Mouse (Mus musculus): ENCODE measurements around the gene Slc39a11. TPM values are rescaled to one million over a fixed set of nuclear protein-coding genes. Genes with fewer than 3 reads are reported as not detected.
A peak's percentile ranks its signal among the peaks of the same experiment; 100 is the strongest.

Slc39a11 gene
- polyA plus RNA-seq, 1 experiment from 2014 or later, result 33.9 TPM

DNA sequence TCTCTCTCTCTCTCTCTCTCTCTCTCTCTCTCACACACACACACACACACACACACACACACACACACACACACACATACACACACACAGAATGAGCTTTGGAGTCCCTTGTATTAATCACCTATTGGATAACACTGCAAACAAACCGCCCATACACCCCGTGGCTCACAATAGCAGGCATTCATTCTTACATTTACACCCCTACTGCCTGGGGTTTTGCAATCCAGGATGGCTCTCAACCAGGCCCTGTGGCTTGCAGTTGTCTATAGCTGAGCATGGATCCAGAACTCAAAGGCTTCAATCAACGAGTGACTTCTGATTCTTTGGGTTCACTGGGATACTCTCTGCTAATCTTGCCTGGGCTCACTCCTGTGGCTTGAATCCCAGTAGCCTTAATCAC, 424.1 kb downstream of the Slc39a11 start:
- H3K9ac ChIP-seq, result no peak overlapping the region
- 66% methylated on average over 3 of the region's 3 CpGs for WGBS
- peaks cover 36% of the 10 kb centered on the region for H3K27me3 ChIP-seq (replicated peaks)
- peaks cover 13% of the 10 kb centered on the region for H3K4me1 ChIP-seq
- ATAC-seq (replicated peaks), result no peak
- H3K36me3 ChIP-seq (replicated peaks), result no peaks in the 10 kb centered on the region
- H3K27ac ChIP-seq, result no peak overlapping the region
- no peak overlapping the region for H3K4me3 ChIP-seq
- H3K9me3 ChIP-seq, result no peaks in the 10 kb centered on the region
- no peak overlapping the region for H3K4me2 ChIP-seq

DNA sequence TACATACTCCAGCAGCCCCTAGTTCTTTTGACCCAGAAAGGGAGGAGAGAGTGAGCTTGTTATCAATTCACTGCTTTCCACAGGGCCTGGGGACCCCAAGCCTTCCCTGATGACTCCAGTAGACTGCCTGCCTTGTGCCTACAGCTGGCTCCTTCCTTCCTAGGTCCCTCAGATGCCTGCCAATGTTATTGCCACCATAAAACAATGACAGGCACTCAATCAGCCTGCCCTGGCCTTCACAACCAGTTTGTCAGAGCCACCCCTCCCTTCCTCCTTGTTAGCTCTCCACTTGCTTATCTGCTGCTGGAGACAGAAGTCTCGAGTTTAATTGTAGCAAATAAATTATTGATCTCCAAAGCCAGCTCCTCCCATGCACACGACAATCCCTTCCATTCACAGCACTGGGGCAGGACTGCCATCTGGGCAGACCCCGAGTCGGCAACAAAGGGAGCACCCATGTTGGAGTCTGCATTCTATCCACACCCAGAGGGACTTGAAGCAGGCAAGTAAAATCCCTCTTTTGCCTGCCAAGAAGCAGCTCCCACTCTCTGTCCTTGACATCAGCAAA, 426.0 kb downstream of the Slc39a11 start:
- no peak overlapping the region for H3K9ac ChIP-seq
- H3K4me3 ChIP-seq, result no peak overlapping the region
- ATAC-seq (replicated peaks), result no peak
- H3K27me3 ChIP-seq (replicated peaks), result peaks cover 39% of the 10 kb centered on the region
- 48% methylated on average over 4 of the region's 4 CpGs for WGBS
- no peak overlapping the region for H3K4me2 ChIP-seq
- H3K9me3 ChIP-seq, result no peaks in the 10 kb centered on the region
- H3K27ac ChIP-seq, result no peak overlapping the region
- peaks cover 8% of the 10 kb centered on the region; the same call in 1 of the 2 replicates for H3K4me1 ChIP-seq
- no peaks in the 10 kb centered on the region for H3K36me3 ChIP-seq (replicated peaks)

DNA sequence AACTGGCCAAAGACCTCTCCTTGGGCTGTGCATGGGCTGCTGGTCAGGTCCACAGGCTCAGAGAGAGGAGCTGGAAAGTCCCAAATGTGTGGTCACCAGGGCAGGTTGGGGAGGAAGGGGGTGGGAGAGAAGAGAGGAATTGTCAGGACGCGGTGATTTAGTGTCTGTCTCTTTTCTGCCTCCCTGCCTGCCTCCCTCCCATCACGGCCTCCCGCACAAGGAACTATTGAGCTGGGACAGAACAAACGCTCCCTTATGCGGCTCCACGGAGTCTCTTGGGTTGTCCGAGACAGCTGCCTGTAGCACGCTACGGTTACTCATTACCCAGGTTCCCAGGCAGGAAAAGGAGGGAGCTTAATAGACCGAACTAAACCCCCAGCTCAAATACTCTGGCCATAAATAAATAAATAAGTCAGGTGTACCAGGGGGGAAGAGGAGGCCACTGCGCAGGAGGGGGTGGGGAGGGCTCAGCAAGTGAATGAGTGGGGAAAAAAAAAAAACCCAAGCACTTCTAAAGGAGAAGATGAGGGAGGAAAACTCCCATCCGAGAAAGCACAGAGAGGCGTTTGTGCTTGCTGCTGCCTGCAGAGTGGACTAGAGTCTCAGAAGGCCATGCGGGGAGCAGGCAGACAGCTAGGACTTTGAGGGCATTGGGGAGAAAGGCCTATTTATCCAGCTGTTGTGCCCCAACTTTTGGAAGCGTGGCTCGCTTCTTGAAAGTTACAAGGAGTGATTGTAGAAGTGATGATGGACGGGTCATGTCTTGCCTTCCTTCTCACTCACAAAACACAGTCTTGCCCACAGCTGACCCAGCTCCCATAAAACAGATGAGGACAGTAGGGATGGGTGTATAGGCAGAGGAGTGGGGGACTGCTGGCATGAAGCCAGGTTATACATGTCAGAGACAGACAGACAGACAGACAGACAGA, 428.3 kb downstream of the Slc39a11 start:
- Histone ChIP-seq H3K27me3 (replicated peaks) (peaks cover 41% of the 10 kb centered on the region), H3K9ac (no peak overlapping the region), H3K4me1 (peaks cover 8% of the 10 kb centered on the region; the same call in 1 of the 2 replicates), H3K9me3 (no peaks in the 10 kb centered on the region), H3K4me2 (peak overlapping the region; percentile 16; the same call in 1 of the 2 replicates), H3K36me3 (replicated peaks) (no peaks in the 10 kb centered on the region), H3K4me3 (no peak overlapping the region), H3K27ac (no peak overlapping the region)
- WGBS, result 26% methylated on average over 18 of the region's 18 CpGs
- peak; percentile 56; the same call in 1 of the 2 replicates for ATAC-seq (replicated peaks)

DNA sequence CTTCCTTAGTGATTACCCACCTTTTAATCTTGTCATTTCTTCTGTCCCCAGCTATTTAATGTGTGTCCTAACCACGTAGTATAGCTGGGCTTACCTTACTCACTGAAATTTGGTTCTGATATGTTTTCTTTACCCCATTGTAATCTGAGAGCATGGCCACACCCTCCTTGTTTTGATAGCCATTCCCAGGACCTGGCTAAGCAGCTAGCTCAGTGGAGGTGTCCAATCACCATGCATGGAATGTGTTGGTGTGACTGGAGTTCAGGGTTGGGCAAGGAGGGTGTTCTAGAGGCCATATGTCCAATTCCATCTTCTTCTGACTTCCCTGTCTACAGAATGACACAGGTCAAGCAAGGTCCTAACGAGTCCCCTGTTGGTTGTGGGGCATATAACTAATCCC, 429.2 kb downstream of the Slc39a11 start:
- H3K4me1 ChIP-seq, result peaks cover 8% of the 10 kb centered on the region; the same call in 1 of the 2 replicates
- WGBS, result 81% methylated on average over 2 of the region's 2 CpGs
- peaks cover 49% of the 10 kb centered on the region for H3K27me3 ChIP-seq (replicated peaks)
- no peak overlapping the region for H3K4me2 ChIP-seq
- H3K4me3 ChIP-seq, result no peak overlapping the region
- no peaks in the 10 kb centered on the region for H3K36me3 ChIP-seq (replicated peaks)
- no peaks in the 10 kb centered on the region for H3K9me3 ChIP-seq
- ATAC-seq (replicated peaks), result no peak
- no peak overlapping the region for H3K9ac ChIP-seq
- no peak overlapping the region for H3K27ac ChIP-seq

DNA sequence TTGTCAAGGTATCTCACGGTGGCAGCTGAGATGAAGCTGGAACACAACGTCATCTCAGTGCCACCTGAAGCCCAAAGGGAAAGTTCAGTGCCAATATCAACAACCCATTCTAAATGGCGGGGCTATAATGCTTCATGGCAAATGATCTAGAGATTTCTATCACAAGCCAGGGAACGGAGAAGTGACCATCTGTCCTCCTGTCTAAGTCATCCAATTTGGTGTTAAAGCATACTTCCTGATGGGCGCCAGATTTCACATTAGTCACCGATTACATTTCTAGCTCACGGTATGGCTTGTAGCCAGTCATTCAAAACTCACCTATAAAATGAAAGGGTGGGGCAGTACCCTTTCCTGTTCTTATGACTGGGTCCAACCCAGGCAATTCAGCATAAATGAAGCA, 435.1 kb downstream of the Slc39a11 start:
- no peak for ATAC-seq (replicated peaks)
- Histone ChIP-seq H3K4me1 (peaks cover 8% of the 10 kb centered on the region; the same call in 1 of the 2 replicates), H3K4me2 (no peak overlapping the region), H3K9me3 (no peaks in the 10 kb centered on the region), H3K4me3 (no peak overlapping the region), H3K36me3 (replicated peaks) (no peaks in the 10 kb centered on the region), H3K9ac (no peak overlapping the region), H3K27ac (no peak overlapping the region), H3K27me3 (replicated peaks) (peaks cover 59% of the 10 kb centered on the region)
- WGBS, result 86% methylated on average over 7 of the region's 7 CpGs

DNA sequence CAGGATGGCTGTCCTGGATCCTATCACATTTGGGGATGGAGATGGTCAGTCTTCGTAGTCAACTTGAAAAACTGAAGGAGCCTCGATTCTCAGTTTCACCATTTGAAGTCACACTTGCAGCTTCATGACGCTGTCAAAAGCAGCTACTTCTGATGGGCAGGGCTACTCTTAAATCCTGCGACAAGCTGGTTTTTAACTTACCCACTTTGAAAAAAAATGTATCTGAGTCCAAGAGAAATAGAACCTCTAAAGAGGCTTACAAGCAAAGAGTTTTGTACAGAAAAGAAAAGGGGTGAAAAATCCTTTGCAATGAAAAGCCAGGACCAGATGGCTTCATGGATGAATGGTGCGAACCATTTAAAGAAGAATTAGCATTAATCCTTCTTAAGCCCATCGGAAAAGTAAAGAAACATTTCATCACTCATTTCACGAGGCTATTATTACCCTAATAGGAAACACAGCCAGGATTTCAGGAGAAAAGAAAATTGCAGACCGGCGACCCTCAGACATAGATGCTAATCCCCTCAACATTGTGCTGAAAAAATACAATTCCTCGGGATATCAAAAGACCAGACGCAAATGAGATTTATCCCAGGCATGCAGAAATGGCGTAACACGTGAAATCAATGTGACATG, 437.4 kb downstream of the Slc39a11 start:
- H3K4me1 ChIP-seq, result peaks cover 8% of the 10 kb centered on the region; the same call in 1 of the 2 replicates
- no peaks in the 10 kb centered on the region for H3K9me3 ChIP-seq
- no peak for ATAC-seq (replicated peaks)
- H3K27ac ChIP-seq, result no peak overlapping the region
- no peak overlapping the region for H3K4me2 ChIP-seq
- no peaks in the 10 kb centered on the region for H3K36me3 ChIP-seq (replicated peaks)
- H3K4me3 ChIP-seq, result no peak overlapping the region
- 14% methylated on average over 13 of the region's 13 CpGs for WGBS
- H3K9ac ChIP-seq, result no peak overlapping the region
- peaks cover 64% of the 10 kb centered on the region for H3K27me3 ChIP-seq (replicated peaks)

DNA sequence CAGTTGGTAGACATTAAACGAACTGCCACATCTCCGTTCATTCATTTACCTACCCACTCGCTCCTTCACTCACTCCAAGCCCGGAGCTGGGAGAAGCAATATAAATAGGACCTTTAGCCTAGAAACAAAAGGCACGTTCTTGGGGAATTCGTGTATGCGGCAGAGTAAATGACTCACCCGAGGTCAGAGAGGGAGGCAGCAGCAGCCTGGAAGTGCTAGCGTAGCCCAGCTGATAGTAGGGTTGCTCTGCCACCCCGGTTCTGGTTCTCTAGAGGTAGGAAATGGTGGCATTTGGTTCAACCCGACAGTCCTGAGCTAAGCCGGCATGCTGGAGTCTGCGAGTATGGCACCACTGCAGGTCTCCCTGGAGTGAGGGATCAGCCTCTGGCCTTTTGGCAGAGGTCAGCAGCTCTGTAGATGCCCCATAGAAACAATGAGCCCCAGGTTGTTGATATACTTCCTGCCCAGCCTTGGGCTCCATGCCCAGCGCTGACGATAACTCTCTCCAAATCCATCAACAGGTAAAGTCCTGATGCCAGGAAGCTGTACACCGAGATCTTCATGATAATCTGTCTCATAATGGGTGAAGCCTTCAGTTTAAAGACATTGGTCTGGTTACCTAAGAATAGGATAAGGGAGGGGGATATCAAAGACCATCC, 440.5 kb downstream of the Slc39a11 start:
- peaks cover 59% of the 10 kb centered on the region for H3K27me3 ChIP-seq (replicated peaks)
- no peak overlapping the region for H3K4me3 ChIP-seq
- WGBS, result 87% methylated on average over 16 of the region's 16 CpGs
- no peaks in the 10 kb centered on the region for H3K9me3 ChIP-seq
- no peak for ATAC-seq (replicated peaks)
- no peaks in the 10 kb centered on the region for H3K36me3 ChIP-seq (replicated peaks)
- H3K27ac ChIP-seq, result no peak overlapping the region
- H3K9ac ChIP-seq, result no peak overlapping the region
- H3K4me1 ChIP-seq, result peaks cover 8% of the 10 kb centered on the region; the same call in 1 of the 2 replicates
- no peak overlapping the region for H3K4me2 ChIP-seq

DNA sequence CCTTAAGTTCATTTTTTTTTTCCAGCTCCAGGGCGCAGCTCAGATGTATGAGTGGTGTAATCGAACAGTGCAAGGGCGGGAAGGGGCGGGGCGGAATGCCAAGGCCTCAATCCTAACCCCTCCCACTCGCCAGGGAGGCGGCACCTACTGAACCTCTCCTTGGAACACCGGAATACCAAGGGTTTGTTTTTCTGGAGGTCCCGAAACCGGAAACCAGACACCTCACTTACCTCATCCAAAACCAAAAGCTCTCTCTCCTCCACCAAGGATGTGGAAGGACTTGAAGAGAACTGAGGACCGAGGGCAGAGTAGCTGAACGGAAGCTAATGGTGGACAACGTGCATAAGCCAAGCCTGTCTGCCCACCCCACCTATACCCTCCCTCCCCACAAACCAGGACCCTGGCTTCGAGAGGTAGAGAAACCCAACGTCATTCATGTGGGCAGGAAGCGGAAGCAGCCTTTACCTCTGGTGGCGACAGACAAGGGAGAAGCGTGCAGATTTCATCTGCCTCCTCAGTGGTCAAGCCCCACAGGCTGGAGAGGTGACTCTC, 441.3 kb downstream of the Slc39a11 start:
- Histone ChIP-seq H3K4me3 (no peak overlapping the region), H3K36me3 (replicated peaks) (no peaks in the 10 kb centered on the region), H3K4me2 (no peak overlapping the region), H3K27ac (no peak overlapping the region), H3K27me3 (replicated peaks) (peaks cover 63% of the 10 kb centered on the region), H3K9ac (no peak overlapping the region), H3K4me1 (peaks cover 8% of the 10 kb centered on the region; the same call in 1 of the 2 replicates), H3K9me3 (no peaks in the 10 kb centered on the region)
- no peak for ATAC-seq (replicated peaks)
- 74% methylated on average over 18 of the region's 18 CpGs for WGBS

DNA sequence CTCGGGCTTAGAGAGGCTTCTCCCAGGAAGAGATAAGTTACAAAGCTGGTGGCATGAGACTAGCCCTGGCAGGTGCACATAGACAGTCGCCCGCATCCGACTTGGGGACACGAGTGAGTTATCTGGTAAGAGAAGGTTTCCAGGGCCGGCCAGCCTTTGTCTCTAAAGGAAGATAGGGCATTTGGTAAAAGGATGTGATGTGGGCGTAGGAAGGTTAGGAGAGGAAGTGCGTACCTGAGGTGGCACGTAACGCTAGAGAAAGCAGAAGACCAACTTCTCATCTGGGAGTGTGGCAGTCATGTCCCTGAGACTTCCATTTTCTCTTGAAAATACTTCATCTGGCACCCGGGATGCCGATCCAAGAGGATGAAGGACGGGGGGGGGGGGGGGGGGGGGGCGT, 441.9 kb downstream of the Slc39a11 start:
- Histone ChIP-seq H3K4me3 (no peak overlapping the region), H3K9me3 (no peaks in the 10 kb centered on the region), H3K9ac (no peak overlapping the region), H3K4me2 (no peak overlapping the region), H3K27ac (no peak overlapping the region), H3K36me3 (replicated peaks) (no peaks in the 10 kb centered on the region), H3K4me1 (peaks cover 8% of the 10 kb centered on the region; the same call in 1 of the 2 replicates), H3K27me3 (replicated peaks) (peaks cover 67% of the 10 kb centered on the region)
- no peak for ATAC-seq (replicated peaks)
- WGBS, result 85% methylated on average over 14 of the region's 14 CpGs

DNA sequence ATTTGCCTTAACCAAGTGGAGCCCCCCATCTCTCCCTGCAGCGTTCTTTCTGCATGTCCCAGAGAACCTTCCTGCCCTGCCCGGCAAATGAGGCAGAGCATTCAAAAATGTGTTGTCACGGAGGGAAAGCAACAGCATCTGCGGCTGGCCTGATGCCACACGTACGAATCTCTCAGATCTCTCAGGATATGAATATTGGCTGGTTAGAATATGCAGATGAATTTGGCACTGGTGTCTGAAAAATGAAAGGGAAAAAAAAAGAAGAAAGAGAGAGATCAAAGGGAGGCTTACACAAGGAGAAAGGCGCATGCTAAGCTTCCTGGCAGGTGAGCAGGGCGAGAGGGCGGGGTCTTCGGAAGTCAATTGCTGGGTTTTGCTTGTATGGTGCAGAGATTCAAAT, 443.8 kb downstream of the Slc39a11 start:
- WGBS, result 67% methylated on average over 10 of the region's 10 CpGs
- no peaks in the 10 kb centered on the region for H3K4me1 ChIP-seq
- ATAC-seq (replicated peaks), result no peak
- no peak overlapping the region for H3K27ac ChIP-seq
- H3K27me3 ChIP-seq (replicated peaks), result peaks cover 63% of the 10 kb centered on the region
- H3K4me3 ChIP-seq, result no peak overlapping the region
- H3K36me3 ChIP-seq (replicated peaks), result no peaks in the 10 kb centered on the region
- H3K9me3 ChIP-seq, result no peaks in the 10 kb centered on the region
- H3K9ac ChIP-seq, result no peak overlapping the region
- no peak overlapping the region for H3K4me2 ChIP-seq

DNA sequence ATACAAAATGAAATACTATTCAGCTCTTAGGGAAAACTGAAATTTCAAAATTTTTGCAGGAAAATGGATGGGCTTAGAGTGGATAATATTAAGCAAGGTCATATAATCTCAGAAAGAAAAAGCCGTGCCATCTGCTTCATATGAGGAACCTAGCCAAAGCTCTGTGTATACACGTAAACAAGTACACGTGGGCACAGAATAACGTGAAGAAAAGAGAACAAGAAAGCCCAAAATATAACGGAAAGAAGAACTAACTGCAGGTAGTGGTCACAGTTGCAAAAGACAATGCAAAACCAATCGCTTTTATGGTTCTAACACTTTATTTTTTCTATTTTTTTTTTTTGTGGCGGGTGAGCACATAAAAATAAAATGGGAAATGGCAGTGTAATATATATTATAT, 446.9 kb downstream of the Slc39a11 start:
- Histone ChIP-seq H3K9ac (no peak overlapping the region), H3K4me3 (no peak overlapping the region), H3K4me1 (peaks cover 14% of the 10 kb centered on the region), H3K27me3 (replicated peaks) (peaks cover 40% of the 10 kb centered on the region), H3K4me2 (no peak overlapping the region), H3K27ac (no peak overlapping the region), H3K36me3 (replicated peaks) (no peaks in the 10 kb centered on the region), H3K9me3 (no peaks in the 10 kb centered on the region)
- ATAC-seq (replicated peaks), result no peak
- WGBS, result 89% methylated on average over 7 of the region's 7 CpGs
